Mouse (Mus musculus): Measurements from ENCODE around the gene Slc39a11. TPM values are rescaled to one million over a fixed set of nuclear protein-coding genes. Genes with fewer than 3 reads are reported as not detected.

Gene Slc39a11
- polyA plus RNA-seq, 1 experiment from 2014 or later, result 21.8 TPM

GRCm38 (mm10) chr11:113355932-113356331 lies 293.9 kb downstream of the Slc39a11 start:
- no peak for TF ChIP-seq CTCF (IDR thresholded peaks at IDR 0.05; ENCODE audit: low read depth)
- H3K4me3 ChIP-seq (ENCODE audit: low read depth, low read length), result no peak overlapping the region
- no peaks in the 10 kb centered on the region for H3K36me3 ChIP-seq (ENCODE audit: insufficient read depth)
- H3K27me3 ChIP-seq (ENCODE audit: insufficient read depth, low read length), result no peaks in the 10 kb centered on the region
- no peak overlapping the region for H3K27ac ChIP-seq (ENCODE audit: low read depth)
- H3K9ac ChIP-seq, result no peak overlapping the region
- no peaks in the 10 kb centered on the region for H3K4me1 ChIP-seq (ENCODE audit: insufficient read depth)
- H3K4me2 ChIP-seq, result no peak overlapping the region
- H3K9me3 ChIP-seq (ENCODE audit: low read depth, low read length), result no peaks in the 10 kb centered on the region
- 80% methylated on average over 5 of the region's 5 CpGs for WGBS
- DNase-seq (no peak), ATAC-seq (ENCODE audit: insufficient read depth) (no peak)

- no peak overlapping the region for H3K4me3 ChIP-seq (ENCODE audit: low read depth, low read length)
- peak; percentile 73 for ATAC-seq (ENCODE audit: insufficient read depth)
- no peaks in the 10 kb centered on the region for H3K36me3 ChIP-seq (ENCODE audit: insufficient read depth)
- H3K27me3 ChIP-seq (ENCODE audit: insufficient read depth, low read length), result no peaks in the 10 kb centered on the region
- no peak overlapping the region for H3K9ac ChIP-seq
- H3K9me3 ChIP-seq (ENCODE audit: low read depth, low read length), result peaks cover 10% of the 10 kb centered on the region; the same call in 1 of the 2 replicates
- H3K4me1 ChIP-seq (ENCODE audit: insufficient read depth), result no peaks in the 10 kb centered on the region
- whole genome bisulfite sequencing, result 15% methylated on average over 12 of the region's 12 CpGs
- peak; percentile 70 for DNase-seq
- no peak overlapping the region for H3K4me2 ChIP-seq
- no peak overlapping the region for H3K27ac ChIP-seq (ENCODE audit: low read depth)
- TF ChIP-seq CTCF (IDR thresholded peaks at IDR 0.05; ENCODE audit: low read depth), result no peak
Observed at GRCm38 (mm10) chr11:113352085-113352815, 297.6 kb downstream of the Slc39a11 start.

- DNase-seq (no peak), ATAC-seq (ENCODE audit: insufficient read depth) (no peak)
- Histone ChIP-seq H3K9ac (no peak overlapping the region), H3K27me3 (ENCODE audit: insufficient read depth, low read length) (no peaks in the 10 kb centered on the region), H3K4me2 (no peak overlapping the region), H3K9me3 (ENCODE audit: low read depth, low read length) (peaks cover 10% of the 10 kb centered on the region; the same call in 1 of the 2 replicates), H3K4me3 (ENCODE audit: low read depth, low read length) (no peak overlapping the region), H3K36me3 (ENCODE audit: insufficient read depth) (no peaks in the 10 kb centered on the region), H3K4me1 (ENCODE audit: insufficient read depth) (no peaks in the 10 kb centered on the region), H3K27ac (ENCODE audit: low read depth) (no peak overlapping the region)
- WGBS, result 87% methylated on average over 4 of the region's 4 CpGs
- TF ChIP-seq CTCF (IDR thresholded peaks at IDR 0.05; ENCODE audit: low read depth), result peak; percentile 28; the same call in 1 of the 2 replicates
Observed at GRCm38 (mm10) chr11:113350583-113350982, 299.3 kb downstream of the Slc39a11 start.

DNA sequence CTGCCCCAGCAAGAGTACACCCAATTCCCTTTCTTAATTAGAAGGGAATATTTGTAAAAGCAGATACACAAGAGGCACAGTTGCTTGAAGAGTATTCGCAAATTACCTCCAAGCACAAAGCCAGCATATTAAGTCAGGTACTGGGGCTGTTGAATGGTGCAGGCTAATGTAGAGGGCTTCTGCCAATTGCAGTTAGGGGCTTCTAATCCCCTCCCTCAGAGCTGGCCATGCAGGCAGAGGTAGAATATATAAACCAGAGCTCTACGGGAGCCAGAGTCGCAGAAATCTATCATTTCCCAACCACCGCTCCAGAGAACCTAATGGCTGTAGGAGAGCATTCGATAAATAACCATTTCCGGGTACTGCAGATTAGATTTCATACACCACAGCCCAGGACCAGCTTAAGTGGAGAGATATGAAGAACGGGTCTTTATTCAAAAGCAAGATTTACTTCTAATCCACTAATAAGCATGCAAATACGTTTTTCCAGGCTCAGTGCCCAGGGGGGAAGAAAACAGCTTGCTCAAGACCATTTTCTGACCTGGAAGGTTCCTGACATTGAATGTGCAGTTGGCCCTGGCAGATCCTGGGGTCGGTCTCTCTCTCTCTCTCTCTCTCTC lies 302.9 kb downstream of the Slc39a11 start:
- no peak for TF ChIP-seq CTCF (IDR thresholded peaks at IDR 0.05; ENCODE audit: low read depth)
- DNase-seq, result no peak
- H3K27me3 ChIP-seq (ENCODE audit: insufficient read depth, low read length), result no peaks in the 10 kb centered on the region; the same call in 1 of the 2 replicates
- H3K36me3 ChIP-seq (ENCODE audit: insufficient read depth), result no peaks in the 10 kb centered on the region
- no peak overlapping the region for H3K4me2 ChIP-seq
- WGBS, result 61% methylated on average over 9 of the region's 9 CpGs
- no peak overlapping the region for H3K9ac ChIP-seq
- H3K9me3 ChIP-seq (ENCODE audit: low read depth, low read length), result peaks cover 10% of the 10 kb centered on the region; the same call in 1 of the 2 replicates
- H3K27ac ChIP-seq (ENCODE audit: low read depth), result no peak overlapping the region
- no peak overlapping the region for H3K4me3 ChIP-seq (ENCODE audit: low read depth, low read length)
- no peaks in the 10 kb centered on the region for H3K4me1 ChIP-seq (ENCODE audit: insufficient read depth)
- ATAC-seq (ENCODE audit: insufficient read depth), result no peak

DNA sequence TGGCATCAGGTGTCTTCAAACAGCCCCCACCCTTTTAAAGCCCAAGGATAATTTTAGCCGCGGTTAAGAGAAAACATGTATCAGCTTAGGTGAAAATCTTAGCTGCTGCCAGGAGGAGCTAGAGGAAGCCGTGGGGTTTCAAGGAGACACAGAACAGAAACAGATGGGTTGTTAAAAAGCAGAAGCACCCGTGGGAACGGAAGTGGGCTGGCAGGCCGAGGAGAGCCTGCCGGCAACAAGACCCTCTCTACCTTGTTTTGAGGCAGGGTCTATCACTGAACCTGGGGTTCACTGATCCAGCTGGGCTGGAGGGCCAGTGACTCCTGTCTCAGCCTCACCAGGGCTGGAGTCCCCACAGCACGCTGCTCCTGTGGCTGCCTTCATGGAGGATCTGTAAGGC lies 310.1 kb downstream of the Slc39a11 start:
- ATAC-seq (ENCODE audit: insufficient read depth) (no peak), DNase-seq (no peak)
- no peaks in the 10 kb centered on the region for H3K9me3 ChIP-seq (ENCODE audit: low read depth, low read length)
- H3K9ac ChIP-seq, result no peak overlapping the region
- TF ChIP-seq CTCF (IDR thresholded peaks at IDR 0.05; ENCODE audit: low read depth), result no peak
- H3K27ac ChIP-seq (ENCODE audit: low read depth), result no peak overlapping the region
- H3K4me3 ChIP-seq (ENCODE audit: low read depth, low read length), result no peak overlapping the region
- no peaks in the 10 kb centered on the region; the same call in 1 of the 2 replicates for H3K27me3 ChIP-seq (ENCODE audit: insufficient read depth, low read length)
- H3K4me2 ChIP-seq, result no peak overlapping the region
- no peaks in the 10 kb centered on the region for H3K36me3 ChIP-seq (ENCODE audit: insufficient read depth)
- WGBS, result 77% methylated on average over 8 of the region's 8 CpGs
- H3K4me1 ChIP-seq (ENCODE audit: insufficient read depth), result 0 out of 2 replicates have a peak, but pooled peaks cover under 1% of the 10 kb centered on the region

GRCm38 (mm10) chr11:113338581-113338980 lies 311.3 kb downstream of the Slc39a11 start:
- H3K4me1 ChIP-seq (ENCODE audit: insufficient read depth), result peaks cover 7% of the 10 kb centered on the region; the same call in 1 of the 2 replicates
- no peak overlapping the region for H3K27ac ChIP-seq (ENCODE audit: low read depth)
- TF ChIP-seq CTCF (IDR thresholded peaks at IDR 0.05; ENCODE audit: low read depth), result peak; percentile 36
- H3K4me2 ChIP-seq, result no peak overlapping the region
- DNase-seq (no peak), ATAC-seq (ENCODE audit: insufficient read depth) (no peak)
- H3K27me3 ChIP-seq (ENCODE audit: insufficient read depth, low read length), result no peaks in the 10 kb centered on the region; the same call in 1 of the 2 replicates
- H3K9me3 ChIP-seq (ENCODE audit: low read depth, low read length), result no peaks in the 10 kb centered on the region
- H3K9ac ChIP-seq, result no peak overlapping the region
- no peaks in the 10 kb centered on the region for H3K36me3 ChIP-seq (ENCODE audit: insufficient read depth)
- 52% methylated on average over 5 of the region's 5 CpGs for WGBS
- H3K4me3 ChIP-seq (ENCODE audit: low read depth, low read length), result no peak overlapping the region

DNA sequence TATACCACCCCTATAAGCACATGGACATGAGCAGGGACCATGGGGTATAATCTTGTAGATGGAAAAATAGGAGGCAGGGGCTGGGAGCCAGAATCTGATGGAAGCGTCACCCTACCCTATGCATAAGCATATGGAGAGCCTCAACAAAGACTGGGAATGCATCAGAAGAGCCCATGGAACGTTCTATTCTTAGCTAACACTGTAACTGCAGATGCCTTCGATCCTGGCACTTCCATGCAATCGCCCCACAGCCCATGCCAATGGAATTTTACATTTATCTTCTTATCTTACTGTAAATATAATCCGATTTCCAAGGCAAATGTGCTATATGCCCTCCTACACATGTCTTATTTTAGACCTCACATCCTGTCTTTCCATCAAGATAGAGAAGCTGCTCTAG lies 314.2 kb downstream of the Slc39a11 start:
- no peak for ATAC-seq (ENCODE audit: insufficient read depth)
- H3K9ac ChIP-seq, result no peak overlapping the region
- no peaks in the 10 kb centered on the region for H3K9me3 ChIP-seq (ENCODE audit: low read depth, low read length)
- 84% methylated on average over 5 of the region's 5 CpGs for WGBS
- H3K4me3 ChIP-seq (ENCODE audit: low read depth, low read length), result no peak overlapping the region
- H3K4me1 ChIP-seq (ENCODE audit: insufficient read depth), result peaks cover 11% of the 10 kb centered on the region; the same call in 1 of the 2 replicates
- H3K27me3 ChIP-seq (ENCODE audit: insufficient read depth, low read length), result no peaks in the 10 kb centered on the region
- no peak overlapping the region for H3K4me2 ChIP-seq
- no peak overlapping the region for H3K27ac ChIP-seq (ENCODE audit: low read depth)
- no peak for DNase-seq
- no peak for TF ChIP-seq CTCF (IDR thresholded peaks at IDR 0.05; ENCODE audit: low read depth)
- H3K36me3 ChIP-seq (ENCODE audit: insufficient read depth), result no peaks in the 10 kb centered on the region

Measured in lung, embryonic 14.5 days (tissue).